Mouse (Mus musculus): ENCODE data around the gene Gm9774. TPM values are rescaled to one million over a fixed set of nuclear protein-coding genes. Genes with fewer than 3 reads are reported as not detected.

Gm9774 gene
- 13.6 TPM for polyA plus RNA-seq (2012; fragmentation: generic; extraction: Trizol)

DNA sequence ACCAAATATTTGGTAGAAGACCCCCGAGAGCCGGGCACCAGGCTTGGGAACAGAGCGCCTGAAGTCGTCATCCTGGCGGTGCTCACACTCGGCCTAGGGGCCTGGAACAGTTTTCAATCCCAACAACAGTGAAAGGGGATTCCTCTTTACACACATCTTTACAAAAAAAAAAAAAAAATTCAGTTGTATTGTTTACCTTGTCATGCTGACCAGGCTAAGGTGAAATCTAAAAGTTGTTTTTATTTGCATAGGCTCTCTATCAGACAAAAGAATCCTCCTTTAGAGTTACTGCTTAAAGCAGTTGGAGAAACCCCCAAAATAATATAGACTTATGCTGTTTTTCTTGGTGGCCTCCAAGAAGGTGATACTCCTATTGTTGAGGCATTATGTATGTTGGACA is at the start of gene Gm9774:
Gene Gm9774 (minus strand): TSS at position 101 of the 400 bp plus-strand sequence.
- no peak within 1 kb of the TSS for H3K4me2 ChIP-seq (ENCODE audit: low read depth)
- no peak within 1 kb of the TSS for H3ac ChIP-seq (ENCODE audit: control insufficient read depth, insufficient read length)
- H3K79me2 ChIP-seq (ENCODE audit: control insufficient read depth, insufficient read depth) = no peaks in the 10 kb centered on the region
- H3K27me3 ChIP-seq (ENCODE audit: control insufficient read depth, insufficient read depth, insufficient read length) = no peaks in the 10 kb centered on the region
- H3K36me3 ChIP-seq (ENCODE audit: control insufficient read depth, insufficient read depth) = no peaks in the 10 kb centered on the region
- H3K4me3 ChIP-seq = no peak within 1 kb of the TSS
- no peak for TF ChIP-seq E2F4 (IDR thresholded peaks at IDR 0.05; ENCODE audit: insufficient read depth)
- TF ChIP-seq SRF (IDR thresholded peaks at IDR 0.05; ENCODE audit: control insufficient read depth, insufficient read length, low read depth) = no peak
- TF ChIP-seq POLR2AphosphoS2 (IDR thresholded peaks at IDR 0.05; ENCODE audit: insufficient read length, low read depth) = no peak
- TF ChIP-seq TCF12 (IDR thresholded peaks at IDR 0.05; ENCODE audit: insufficient read depth, poor library complexity, severe bottlenecking) = no peak
- no peak for TF ChIP-seq REST (IDR thresholded peaks at IDR 0.05; ENCODE audit: insufficient read depth, insufficient read length)
- TF ChIP-seq MYOG (IDR thresholded peaks at IDR 0.05; ENCODE audit: control insufficient read depth in 1 of 3, insufficient read depth in 1 of 3, insufficient read length in 2 of 3, low read depth in 2 of 3) = no peak
- TF ChIP-seq MAX (IDR thresholded peaks at IDR 0.05; ENCODE audit: low read depth) = no peak
- no peak for TF ChIP-seq POLR2A (IDR thresholded peaks at IDR 0.05; ENCODE audit: insufficient read length, low read depth)
- TF ChIP-seq USF1 (IDR thresholded peaks at IDR 0.05; ENCODE audit: low read depth) = no peak
- no peak for TF ChIP-seq MYOD1 (IDR thresholded peaks at IDR 0.05; ENCODE audit: control insufficient read depth in 1 of 3, insufficient read length in 2 of 3, low read depth in 2 of 3)
- TF ChIP-seq TCF3 (IDR thresholded peaks at IDR 0.05; ENCODE audit: insufficient read length, low read depth) = no peak
- TF ChIP-seq CEBPB (IDR thresholded peaks at IDR 0.05; ENCODE audit: insufficient read depth, poor library complexity, severe bottlenecking) = no peak

DNA sequence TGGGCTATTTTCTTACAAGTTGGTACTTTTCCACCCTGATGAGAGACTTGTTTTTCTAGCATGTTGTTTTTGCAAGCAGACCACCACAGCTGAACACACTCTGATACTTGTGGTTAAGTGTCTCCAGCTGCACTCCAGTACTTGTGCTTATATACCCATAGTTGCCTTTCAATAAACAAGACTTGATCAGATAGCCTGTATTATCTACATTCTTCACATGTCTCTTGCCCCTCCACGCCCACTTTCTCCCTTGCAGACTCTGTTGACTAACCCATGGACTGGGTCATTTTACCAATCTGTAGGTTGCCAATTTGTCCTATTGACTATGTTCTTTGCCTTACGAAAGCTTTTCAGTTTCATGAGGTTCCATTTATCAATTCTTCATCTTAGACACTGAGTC is 40.9 kb upstream of the Gm9774 start:
- H3K27me3 ChIP-seq (ENCODE audit: control insufficient read depth, insufficient read depth, insufficient read length) = no peaks in the 10 kb centered on the region
- H3K4me3 ChIP-seq = no peak overlapping the region
- H3K79me2 ChIP-seq (ENCODE audit: control insufficient read depth, insufficient read depth) = no peaks in the 10 kb centered on the region
- H3K36me3 ChIP-seq (ENCODE audit: control insufficient read depth, insufficient read depth) = no peaks in the 10 kb centered on the region
- no peak overlapping the region for H3K4me2 ChIP-seq (ENCODE audit: low read depth)
- TF ChIP-seq MYOG (IDR thresholded peaks at IDR 0.05; ENCODE audit: control insufficient read depth in 1 of 3, insufficient read depth in 1 of 3, insufficient read length in 2 of 3, low read depth in 2 of 3) (no peak), TCF12 (IDR thresholded peaks at IDR 0.05; ENCODE audit: insufficient read depth, poor library complexity, severe bottlenecking) (no peak), USF1 (IDR thresholded peaks at IDR 0.05; ENCODE audit: low read depth) (no peak), E2F4 (IDR thresholded peaks at IDR 0.05; ENCODE audit: insufficient read depth) (no peak), POLR2AphosphoS2 (IDR thresholded peaks at IDR 0.05; ENCODE audit: insufficient read length, low read depth) (no peak), MYOD1 (IDR thresholded peaks at IDR 0.05; ENCODE audit: control insufficient read depth in 1 of 3, insufficient read length in 2 of 3, low read depth in 2 of 3) (no peak), CEBPB (IDR thresholded peaks at IDR 0.05; ENCODE audit: insufficient read depth, poor library complexity, severe bottlenecking) (no peak), SRF (IDR thresholded peaks at IDR 0.05; ENCODE audit: control insufficient read depth, insufficient read length, low read depth) (no peak), REST (IDR thresholded peaks at IDR 0.05; ENCODE audit: insufficient read depth, insufficient read length) (no peak), MAX (IDR thresholded peaks at IDR 0.05; ENCODE audit: low read depth) (no peak), TCF3 (IDR thresholded peaks at IDR 0.05; ENCODE audit: insufficient read length, low read depth) (no peak)
- H3ac ChIP-seq (ENCODE audit: control insufficient read depth, insufficient read length) = no peak overlapping the region

DNA sequence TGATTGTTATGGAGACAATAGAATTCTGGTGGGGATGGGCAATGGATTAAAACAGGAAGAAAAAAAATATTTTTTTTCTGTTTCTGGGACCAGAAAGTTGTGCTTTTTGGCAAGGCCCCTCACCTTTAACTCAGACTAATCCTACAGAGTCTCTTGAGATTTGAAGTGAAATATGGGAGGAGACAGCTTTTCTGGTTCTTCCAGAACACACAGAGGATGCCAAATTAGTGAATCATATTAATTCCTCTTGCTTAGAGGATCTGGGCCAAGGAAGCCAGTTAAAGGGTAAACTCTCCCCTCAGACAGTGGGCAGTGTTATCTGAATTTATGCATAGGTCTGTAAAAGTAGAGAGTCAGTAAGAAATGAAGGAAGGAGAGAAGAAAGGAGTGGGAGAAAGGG is 38.2 kb upstream of the Gm9774 start:
- no peak for TF ChIP-seq TCF3 (IDR thresholded peaks at IDR 0.05; ENCODE audit: insufficient read length, low read depth)
- no peak for TF ChIP-seq MAX (IDR thresholded peaks at IDR 0.05; ENCODE audit: low read depth)
- no peak for TF ChIP-seq CEBPB (IDR thresholded peaks at IDR 0.05; ENCODE audit: insufficient read depth, poor library complexity, severe bottlenecking)
- no peak for TF ChIP-seq SRF (IDR thresholded peaks at IDR 0.05; ENCODE audit: control insufficient read depth, insufficient read length, low read depth)
- TF ChIP-seq E2F4 (IDR thresholded peaks at IDR 0.05; ENCODE audit: insufficient read depth) = no peak
- TF ChIP-seq TCF12 (IDR thresholded peaks at IDR 0.05; ENCODE audit: insufficient read depth, poor library complexity, severe bottlenecking) = no peak
- no peak for TF ChIP-seq MYOD1 (IDR thresholded peaks at IDR 0.05; ENCODE audit: control insufficient read depth in 1 of 3, insufficient read length in 2 of 3, low read depth in 2 of 3)
- no peak for TF ChIP-seq USF1 (IDR thresholded peaks at IDR 0.05; ENCODE audit: low read depth)
- no peak for TF ChIP-seq REST (IDR thresholded peaks at IDR 0.05; ENCODE audit: insufficient read depth, insufficient read length)
- no peak for TF ChIP-seq MYOG (IDR thresholded peaks at IDR 0.05; ENCODE audit: control insufficient read depth in 1 of 3, insufficient read depth in 1 of 3, insufficient read length in 2 of 3, low read depth in 2 of 3)
- TF ChIP-seq POLR2AphosphoS2 (IDR thresholded peaks at IDR 0.05; ENCODE audit: insufficient read length, low read depth) = no peak
- H3ac ChIP-seq (ENCODE audit: control insufficient read depth, insufficient read length) = no peak overlapping the region
- H3K36me3 ChIP-seq (ENCODE audit: control insufficient read depth, insufficient read depth) = no peaks in the 10 kb centered on the region
- no peak overlapping the region for H3K4me3 ChIP-seq
- H3K27me3 ChIP-seq (ENCODE audit: control insufficient read depth, insufficient read depth, insufficient read length) = no peaks in the 10 kb centered on the region
- H3K79me2 ChIP-seq (ENCODE audit: control insufficient read depth, insufficient read depth) = no peaks in the 10 kb centered on the region
- H3K4me2 ChIP-seq (ENCODE audit: low read depth) = peak overlapping the region; percentile 39

DNA sequence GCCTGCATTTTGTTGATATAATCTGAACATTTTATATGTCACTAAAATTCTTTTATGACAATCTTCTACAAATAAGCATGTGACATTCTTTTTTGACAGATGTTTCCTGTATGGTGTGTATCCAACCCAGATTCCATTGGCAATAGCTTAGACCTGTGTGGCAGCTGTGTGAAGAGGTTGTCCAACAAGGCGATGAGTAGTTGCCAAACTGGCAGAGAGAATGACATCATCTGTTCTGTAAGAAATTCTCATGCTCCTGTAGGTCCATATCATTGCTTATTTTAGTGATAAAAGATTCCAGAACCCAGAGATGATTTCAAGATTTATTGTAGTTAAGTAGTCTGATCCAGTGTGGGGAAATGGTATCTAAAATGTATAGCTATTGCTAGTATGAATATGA is 37.4 kb upstream of the Gm9774 start:
- Histone ChIP-seq H3K79me2 (ENCODE audit: control insufficient read depth, insufficient read depth) (no peaks in the 10 kb centered on the region), H3K4me2 (ENCODE audit: low read depth) (no peak overlapping the region), H3K27me3 (ENCODE audit: control insufficient read depth, insufficient read depth, insufficient read length) (no peaks in the 10 kb centered on the region), H3K4me3 (no peak overlapping the region), H3ac (ENCODE audit: control insufficient read depth, insufficient read length) (no peak overlapping the region), H3K36me3 (ENCODE audit: control insufficient read depth, insufficient read depth) (no peaks in the 10 kb centered on the region)
- peak in 2 of 3 experiments; percentile 13 to 47 for TF ChIP-seq MYOD1 (IDR thresholded peaks at IDR 0.05; ENCODE audit: control insufficient read depth in 1 of 3, insufficient read length in 2 of 3, low read depth in 2 of 3)
- peak; percentile 47; the same call in 1 of the 2 replicates for TF ChIP-seq CEBPB (IDR thresholded peaks at IDR 0.05; ENCODE audit: insufficient read depth, poor library complexity, severe bottlenecking)
- no peak for TF ChIP-seq TCF3 (IDR thresholded peaks at IDR 0.05; ENCODE audit: insufficient read length, low read depth)

DNA sequence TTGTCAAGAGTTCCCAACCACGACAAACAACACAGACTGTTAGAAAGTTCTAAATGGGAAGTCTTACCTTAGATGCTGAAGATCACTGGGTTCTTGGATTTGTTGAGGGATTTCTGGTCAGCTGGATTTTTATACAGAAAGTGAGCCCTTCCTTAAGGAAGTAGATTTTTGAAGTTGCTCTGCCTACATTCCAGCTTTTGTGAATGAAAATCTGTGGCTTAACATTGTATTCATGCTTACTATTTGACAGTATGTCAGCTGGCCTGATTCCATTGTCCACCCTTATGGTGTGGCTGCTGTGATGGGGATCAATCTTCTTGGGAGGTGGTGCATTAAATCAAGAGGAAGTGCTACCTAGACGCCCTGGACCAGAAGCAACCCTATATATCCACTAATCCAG is 29.4 kb upstream of the Gm9774 start, which contains the start of gene Sprr3:
Gene Sprr3 (minus strand): TSS at position 101 of the 400 bp plus-strand sequence.
- Histone ChIP-seq H3K27me3 (ENCODE audit: control insufficient read depth, insufficient read depth, insufficient read length) (no peaks in the 10 kb centered on the region), H3K4me3 (no peak within 1 kb of the TSS), H3K79me2 (ENCODE audit: control insufficient read depth, insufficient read depth) (no peaks in the 10 kb centered on the region), H3K36me3 (ENCODE audit: control insufficient read depth, insufficient read depth) (no peaks in the 10 kb centered on the region), H3K4me2 (ENCODE audit: low read depth) (no peak within 1 kb of the TSS), H3ac (ENCODE audit: control insufficient read depth, insufficient read length) (no peak within 1 kb of the TSS)
- TF ChIP-seq TCF12 (IDR thresholded peaks at IDR 0.05; ENCODE audit: insufficient read depth, poor library complexity, severe bottlenecking) = no peak
- no peak for TF ChIP-seq CEBPB (IDR thresholded peaks at IDR 0.05; ENCODE audit: insufficient read depth, poor library complexity, severe bottlenecking)
- no peak for TF ChIP-seq MYOG (IDR thresholded peaks at IDR 0.05; ENCODE audit: control insufficient read depth in 1 of 3, insufficient read depth in 1 of 3, insufficient read length in 2 of 3, low read depth in 2 of 3)
- no peak for TF ChIP-seq POLR2A (IDR thresholded peaks at IDR 0.05; ENCODE audit: insufficient read length, low read depth)
- TF ChIP-seq MYOD1 (IDR thresholded peaks at IDR 0.05; ENCODE audit: control insufficient read depth in 1 of 3, insufficient read length in 2 of 3, low read depth in 2 of 3) = no peak
- TF ChIP-seq USF1 (IDR thresholded peaks at IDR 0.05; ENCODE audit: low read depth) = no peak
- TF ChIP-seq SRF (IDR thresholded peaks at IDR 0.05; ENCODE audit: control insufficient read depth, insufficient read length, low read depth) = no peak
- no peak for TF ChIP-seq MAX (IDR thresholded peaks at IDR 0.05; ENCODE audit: low read depth)
- TF ChIP-seq REST (IDR thresholded peaks at IDR 0.05; ENCODE audit: insufficient read depth, insufficient read length) = no peak

Data from myocyte (in vitro differentiated cells).